8 mouse cellular contexts compared by ENCODE assay signal in the genomic region with DNA sequence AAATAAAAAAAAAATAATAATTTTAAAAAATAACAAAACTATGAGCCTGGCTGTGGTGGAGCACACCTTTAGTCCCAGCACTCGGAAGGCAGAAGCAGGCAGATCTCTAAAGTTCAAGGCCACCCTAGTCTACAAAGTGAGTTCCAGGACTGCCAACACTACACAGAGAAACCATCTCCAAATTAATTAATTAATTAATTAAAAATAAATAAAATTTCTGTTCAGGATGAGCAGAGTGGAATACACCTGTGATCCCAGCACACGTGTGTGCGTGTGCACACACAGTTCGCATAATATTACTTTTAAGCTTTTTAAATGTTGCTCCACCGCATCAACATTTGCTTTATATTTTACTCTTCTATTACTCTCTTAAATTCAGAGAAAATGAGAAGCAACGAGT. TPM values are rescaled to one million over a fixed set of nuclear protein-coding genes. Genes with fewer than 3 reads are reported as not detected.
A peak's percentile ranks its signal among the peaks of the same experiment; 100 is the strongest.
DNase-seq lines count a peak whose midpoint lies in the region; ATAC-seq and TF ChIP-seq lines count a peak whose summit lies in the region.

No protein-coding gene starts in this region.

- H3K4me3 ChIP-seq in left cerebral cortex, adult 2 months, result peak overlapping the region; percentile 81
- H3K4me3 ChIP-seq in embryonic facial prominence, embryonic 13.5 days, result peak overlapping the region; percentile 94
- H3K4me3 ChIP-seq in intestine, embryonic 16.5 days (ENCODE audit: low read length), result peak overlapping the region; percentile 89
- peak overlapping the region; percentile 95 for H3K4me3 ChIP-seq in neural tube, embryonic 13.5 days

- no peak for ATAC-seq in embryonic facial prominence, embryonic 13.5 days (ENCODE audit: insufficient number of reproducible peaks, insufficient read depth, low FRiP score, low TSS enrichment, low read depth)
- ATAC-seq in intestine, embryonic 16.5 days, result no peak
- ATAC-seq in neural tube, embryonic 13.5 days (ENCODE audit: low read depth), result peak; percentile 6; the same call in 1 of the 2 replicates
- no peak for ATAC-seq in granulocyte monocyte progenitor cell, adult 5-6 weeks (replicated peaks; ENCODE audit: poor library complexity, severe bottlenecking)

- peak overlapping the region; percentile 80 for H3K27ac ChIP-seq in left cerebral cortex, adult 2 months
- 0 out of 2 replicates have a peak overlapping the region, but pooled peaks have one; percentile 86 for H3K27ac ChIP-seq in embryonic facial prominence, embryonic 13.5 days
- peak overlapping the region; percentile 90 for H3K27ac ChIP-seq in intestine, embryonic 16.5 days (ENCODE audit: low read length)
- peak overlapping the region; percentile 90 for H3K27ac ChIP-seq in neural tube, embryonic 13.5 days (replicated peaks)

- peaks cover 12% of the 10 kb centered on the region for H3K4me1 ChIP-seq in embryonic facial prominence, embryonic 13.5 days
- peaks cover 12% of the 10 kb centered on the region; the same call in 1 of the 2 replicates for H3K4me1 ChIP-seq in intestine, embryonic 16.5 days (ENCODE audit: control insufficient read depth, insufficient read depth, low read length)
- peaks cover 15% of the 10 kb centered on the region for H3K4me1 ChIP-seq in neural tube, embryonic 13.5 days (replicated peaks)

- intact Hi-C loops in left cerebral cortex, adult 2 months (cut with DNase I), result loop anchor here (1.0 to 5.0 kb wide), 2 partner anchors 106 to 125 kb away; partner anchors contain the start of gene Marveld2
- intact Hi-C loops in left cerebral cortex, postnatal 4 days (cut with DNase I), result no loop called here

- H3K9ac ChIP-seq in embryonic facial prominence, embryonic 13.5 days, result peak overlapping the region; percentile 92
- peak overlapping the region; percentile 95 for H3K9ac ChIP-seq in intestine, embryonic 16.5 days (ENCODE audit: low read depth, low read length)
- peak overlapping the region; percentile 91 for H3K9ac ChIP-seq in neural tube, embryonic 13.5 days

- 17% methylated on average over 6 of the region's 6 CpGs for WGBS in embryonic facial prominence, embryonic 13.5 days
- 13% methylated on average over 6 of the region's 6 CpGs for WGBS in intestine, embryonic 16.5 days
- 15% methylated on average over 6 of the region's 6 CpGs for WGBS in neural tube, embryonic 13.5 days

- H3K4me2 ChIP-seq in embryonic facial prominence, embryonic 13.5 days, result peak overlapping the region; percentile 70
- H3K4me2 ChIP-seq in intestine, embryonic 16.5 days (ENCODE audit: low read depth, low read length), result peak overlapping the region; percentile 64
- peak overlapping the region; percentile 84 for H3K4me2 ChIP-seq in neural tube, embryonic 13.5 days

- H3K9me3 ChIP-seq in embryonic facial prominence, embryonic 13.5 days, result no peaks in the 10 kb centered on the region
- H3K9me3 ChIP-seq in intestine, embryonic 16.5 days (ENCODE audit: control insufficient read depth, low read length), result no peaks in the 10 kb centered on the region
- no peaks in the 10 kb centered on the region for H3K9me3 ChIP-seq in neural tube, embryonic 13.5 days

- H3K36me3 ChIP-seq in embryonic facial prominence, embryonic 13.5 days, result peaks cover 18% of the 10 kb centered on the region
- peaks cover under 1% of the 10 kb centered on the region; the same call in 1 of the 2 replicates for H3K36me3 ChIP-seq in intestine, embryonic 16.5 days (ENCODE audit: control insufficient read depth, insufficient read depth, low read length)
- peaks cover 22% of the 10 kb centered on the region for H3K36me3 ChIP-seq in neural tube, embryonic 13.5 days

- no peak for TF ChIP-seq CTCF in left cerebral cortex, adult 2 months (IDR thresholded peaks at IDR 0.05)

- DNase-seq in left cerebral cortex, adult 2 months (ENCODE audit: extremely low spot score in 1 of 2, low spot score in 2 of 2), result no peak
- DNase-seq in left cerebral cortex, postnatal 4 days, result no peak
- no peak for DNase-seq in frontal cortex, postnatal 14 days (ENCODE audit: low spot score in 2 of 2)
- DNase-seq in cerebellum, adult 11-12 months, result no peak

- no peaks in the 10 kb centered on the region for H3K27me3 ChIP-seq in embryonic facial prominence, embryonic 13.5 days
- H3K27me3 ChIP-seq in intestine, embryonic 16.5 days (replicated peaks; ENCODE audit: control insufficient read depth, insufficient read depth, low read length), result no peaks in the 10 kb centered on the region
- no peaks in the 10 kb centered on the region for H3K27me3 ChIP-seq in neural tube, embryonic 13.5 days

RNA-seq across cellular contexts. Expression of gene Gtf2h2, which starts 0.8 kb away (rescaled TPM):
- total RNA-seq in left cerebral cortex, adult 2 months (2021), result 10 to 100 TPM; 42.4 to 47.5 TPM
- 10 to 100 TPM; 41.0 to 52.8 TPM for total RNA-seq in left cerebral cortex, postnatal 4 days (2021)
- polyA plus RNA-seq in embryonic facial prominence, embryonic 13.5 days (2015; fragmentation: Nextera tagmentation; extraction: Ambion mirVana), result 76.8 and 86.5 TPM in 2 replicates
- 70.9 and 84.0 TPM in 2 replicates for polyA plus RNA-seq in intestine, embryonic 16.5 days (2015; fragmentation: Nextera tagmentation; extraction: Ambion mirVana)
- 82.7 and 86.0 TPM in 2 replicates for polyA plus RNA-seq in neural tube, embryonic 13.5 days (2015; fragmentation: Nextera tagmentation; extraction: Ambion mirVana)
- total RNA-seq in granulocyte monocyte progenitor cell, adult 5-6 weeks (2014; fragmentation: Nextera tagmentation), result 59.2 and 73.9 TPM in 2 replicates
- total RNA-seq in granulocyte monocyte progenitor cell, adult 5-6 weeks (2017), result 75.1 and 79.2 TPM in 2 replicates

RNA-seq across cellular contexts. Expression of gene Naip1, which starts 39.0 kb away (rescaled TPM):
- under 1 TPM; 0.16 to 0.25 TPM for total RNA-seq in left cerebral cortex, adult 2 months (2021)
- total RNA-seq in left cerebral cortex, postnatal 4 days (2021), result under 1 TPM; 0.18 to 0.24 TPM
- not detected in 2 replicates for polyA plus RNA-seq in embryonic facial prominence, embryonic 13.5 days (2015; fragmentation: Nextera tagmentation; extraction: Ambion mirVana)
- 9.1 and 15.4 TPM in 2 replicates for polyA plus RNA-seq in intestine, embryonic 16.5 days (2015; fragmentation: Nextera tagmentation; extraction: Ambion mirVana)
- 0.10 and 0.15 TPM in 2 replicates for polyA plus RNA-seq in neural tube, embryonic 13.5 days (2015; fragmentation: Nextera tagmentation; extraction: Ambion mirVana)
- not detected in 2 replicates for total RNA-seq in granulocyte monocyte progenitor cell, adult 5-6 weeks (2014; fragmentation: Nextera tagmentation)
- total RNA-seq in granulocyte monocyte progenitor cell, adult 5-6 weeks (2017), result not detected in 2 replicates
